Mouse (Mus musculus): ENCODE data around the gene Hcar1. TPM values are rescaled to one million over a fixed set of nuclear protein-coding genes. Genes with fewer than 3 reads are reported as not detected.

Hcar1 gene
- polyA plus RNA-seq, 1 experiment, result not detected

DNA sequence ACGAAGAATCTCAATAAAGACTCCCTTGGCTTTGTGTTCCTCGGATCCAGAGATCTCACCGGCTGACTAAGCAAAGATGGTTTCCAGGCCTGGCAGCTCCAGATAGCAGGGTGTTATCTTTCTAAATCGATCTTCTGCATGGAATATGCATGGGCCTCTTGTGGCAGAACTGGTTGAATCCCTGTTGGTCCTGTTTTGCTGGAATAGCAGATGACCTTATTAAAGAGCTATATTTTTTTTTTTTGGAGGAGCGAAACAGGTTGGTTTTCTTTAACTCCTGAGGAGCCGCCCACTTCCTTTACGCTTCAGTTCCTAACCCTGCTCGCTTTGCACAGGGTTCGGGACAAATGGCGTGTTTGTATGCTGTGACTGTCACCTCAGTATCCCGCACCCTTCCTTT lies 16.6 kb upstream of the Hcar1 start:
- Histone ChIP-seq H3K4me3 (replicated peaks) (no peak overlapping the region), H3K4me1 (peaks cover 15% of the 10 kb centered on the region), H3K27me3 (replicated peaks) (no peaks in the 10 kb centered on the region), H3K36me3 (replicated peaks; ENCODE audit: low read length) (no peaks in the 10 kb centered on the region), H3K9me3 (no peaks in the 10 kb centered on the region)
- no peak for TF ChIP-seq GATA1 (IDR thresholded peaks at IDR 0.05; ENCODE audit: borderline replicate concordance, low read length)
- TF ChIP-seq FLI1 (IDR thresholded peaks at IDR 0.05; ENCODE audit: low read length), result no peak

DNA sequence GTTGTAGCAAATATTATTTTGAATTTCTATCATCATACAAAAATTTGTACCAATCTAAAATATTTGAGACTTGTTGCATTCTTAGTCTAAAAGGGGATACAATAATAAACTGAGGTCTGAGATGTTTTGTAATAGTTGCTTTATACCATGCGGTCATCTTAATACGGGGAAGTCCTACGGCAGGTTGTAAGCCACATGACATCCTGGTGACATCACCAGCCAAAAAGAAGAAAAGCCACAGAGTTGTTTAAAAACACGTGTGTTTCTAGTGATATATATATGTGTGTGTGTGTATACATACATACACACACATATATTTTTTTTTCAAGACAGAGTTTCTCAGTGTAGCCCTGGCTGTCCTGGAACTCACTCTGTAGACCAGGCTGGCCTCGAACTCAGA lies 13.7 kb upstream of the Hcar1 start:
- no peak overlapping the region for H3K4me3 ChIP-seq (replicated peaks)
- H3K9me3 ChIP-seq, result no peaks in the 10 kb centered on the region
- H3K36me3 ChIP-seq (replicated peaks; ENCODE audit: low read length), result no peaks in the 10 kb centered on the region
- H3K4me1 ChIP-seq, result peaks cover 19% of the 10 kb centered on the region
- peaks cover 2% of the 10 kb centered on the region for H3K27me3 ChIP-seq (replicated peaks)
- TF ChIP-seq GATA1 (IDR thresholded peaks at IDR 0.05; ENCODE audit: borderline replicate concordance, low read length) (no peak), FLI1 (IDR thresholded peaks at IDR 0.05; ENCODE audit: low read length) (no peak)

DNA sequence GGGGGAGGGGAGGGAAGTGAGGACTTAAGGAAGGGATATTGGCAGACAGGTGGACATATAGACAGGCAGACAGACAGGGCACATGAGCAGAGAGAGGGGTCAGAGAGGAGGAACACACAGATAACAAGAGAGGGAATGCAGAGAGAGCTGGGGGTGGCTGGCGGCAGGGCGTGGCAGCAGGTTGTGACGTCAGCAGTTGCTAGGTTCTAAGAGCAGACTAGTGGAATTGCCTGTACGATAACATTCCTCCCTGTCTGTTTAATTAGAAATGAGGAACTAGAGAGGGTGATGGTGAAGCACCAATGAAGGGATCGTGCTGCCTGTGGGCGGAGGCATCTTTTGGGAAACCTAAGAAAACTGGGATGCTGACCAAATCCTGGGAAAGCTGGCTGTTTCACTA lies 11.8 kb upstream of the Hcar1 start:
- TF ChIP-seq FLI1 (IDR thresholded peaks at IDR 0.05; ENCODE audit: low read length), result no peak
- TF ChIP-seq GATA1 (IDR thresholded peaks at IDR 0.05; ENCODE audit: borderline replicate concordance, low read length), result no peak
- Histone ChIP-seq H3K27me3 (replicated peaks) (peaks cover 2% of the 10 kb centered on the region), H3K4me1 (peaks cover 11% of the 10 kb centered on the region), H3K4me3 (replicated peaks) (peak overlapping the region; percentile 83), H3K9me3 (no peaks in the 10 kb centered on the region), H3K36me3 (replicated peaks; ENCODE audit: low read length) (no peaks in the 10 kb centered on the region)

DNA sequence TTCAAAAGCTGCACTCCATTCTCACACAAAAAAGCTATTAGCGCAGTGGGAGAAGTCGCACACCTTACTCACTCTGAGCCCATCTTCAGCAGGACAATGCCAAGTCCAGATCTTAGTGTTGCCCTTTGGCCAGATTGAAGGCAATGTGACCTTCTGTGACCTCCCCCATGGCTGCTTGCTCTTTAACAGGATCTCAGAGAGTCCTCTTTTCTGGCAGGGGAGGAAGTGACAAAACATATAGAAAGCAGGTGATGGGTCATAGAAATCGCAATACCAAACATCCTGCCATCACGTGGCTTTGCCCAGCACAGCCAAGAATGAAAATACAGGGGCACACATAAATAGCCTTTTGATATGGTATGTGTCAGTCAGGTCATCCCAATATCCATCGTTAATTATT lies 11.2 kb upstream of the Hcar1 start:
- Histone ChIP-seq H3K36me3 (replicated peaks; ENCODE audit: low read length) (no peaks in the 10 kb centered on the region), H3K4me3 (replicated peaks) (no peak overlapping the region), H3K4me1 (peaks cover 11% of the 10 kb centered on the region), H3K9me3 (no peaks in the 10 kb centered on the region), H3K27me3 (replicated peaks) (peaks cover 2% of the 10 kb centered on the region)
- TF ChIP-seq GATA1 (IDR thresholded peaks at IDR 0.05; ENCODE audit: borderline replicate concordance, low read length) (no peak), FLI1 (IDR thresholded peaks at IDR 0.05; ENCODE audit: low read length) (no peak)

DNA sequence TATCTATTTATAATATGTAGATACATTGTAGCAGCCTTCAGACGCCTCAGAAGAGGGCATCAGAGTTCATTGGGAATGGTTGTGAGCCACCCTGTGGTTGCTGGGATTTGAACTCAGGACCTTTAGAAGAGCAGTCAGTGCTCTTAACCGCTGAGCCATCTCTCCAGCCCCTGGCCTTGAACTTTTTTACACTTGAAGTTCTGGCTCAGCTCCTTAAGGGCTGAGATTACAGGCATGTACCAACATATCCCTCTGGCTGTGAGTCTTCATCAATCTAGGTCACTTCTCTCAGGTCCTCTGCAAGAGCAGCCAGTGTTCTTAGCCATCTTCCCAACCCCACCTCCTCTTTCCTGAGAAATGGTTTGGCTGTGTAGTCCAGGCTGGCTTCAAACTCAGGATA lies 10.5 kb upstream of the Hcar1 start:
- H3K4me1 ChIP-seq, result peaks cover 11% of the 10 kb centered on the region
- H3K9me3 ChIP-seq, result no peaks in the 10 kb centered on the region
- H3K36me3 ChIP-seq (replicated peaks; ENCODE audit: low read length), result no peaks in the 10 kb centered on the region
- TF ChIP-seq FLI1 (IDR thresholded peaks at IDR 0.05; ENCODE audit: low read length), result no peak
- TF ChIP-seq GATA1 (IDR thresholded peaks at IDR 0.05; ENCODE audit: borderline replicate concordance, low read length), result no peak
- peaks cover 2% of the 10 kb centered on the region for H3K27me3 ChIP-seq (replicated peaks)
- no peak overlapping the region for H3K4me3 ChIP-seq (replicated peaks)

DNA sequence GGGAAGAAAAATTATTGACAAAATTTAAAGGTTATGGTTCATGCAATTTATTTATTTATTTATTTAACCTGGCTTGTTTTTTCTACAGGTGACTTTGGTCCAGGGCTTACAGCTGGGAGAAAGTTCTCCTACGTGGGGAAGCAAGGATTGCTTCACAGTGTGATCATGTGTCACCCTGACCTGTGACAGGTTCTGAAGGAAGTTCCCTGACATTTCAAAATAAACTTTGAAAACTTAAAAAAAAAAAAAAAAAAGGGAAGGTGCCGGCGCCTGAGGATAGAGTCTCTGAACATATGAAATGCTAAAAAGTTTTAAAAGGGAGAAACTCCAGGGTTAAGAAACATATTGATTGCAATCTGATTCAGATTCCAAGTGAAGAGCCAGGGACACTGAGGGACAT lies 6.5 kb upstream of the Hcar1 start:
- H3K9me3 ChIP-seq, result no peaks in the 10 kb centered on the region
- peaks cover 23% of the 10 kb centered on the region for H3K4me1 ChIP-seq
- H3K27me3 ChIP-seq (replicated peaks), result peaks cover 6% of the 10 kb centered on the region
- no peaks in the 10 kb centered on the region for H3K36me3 ChIP-seq (replicated peaks; ENCODE audit: low read length)
- no peak for TF ChIP-seq GATA1 (IDR thresholded peaks at IDR 0.05; ENCODE audit: borderline replicate concordance, low read length)
- no peak for TF ChIP-seq FLI1 (IDR thresholded peaks at IDR 0.05; ENCODE audit: low read length)
- H3K4me3 ChIP-seq (replicated peaks), result no peak overlapping the region

DNA sequence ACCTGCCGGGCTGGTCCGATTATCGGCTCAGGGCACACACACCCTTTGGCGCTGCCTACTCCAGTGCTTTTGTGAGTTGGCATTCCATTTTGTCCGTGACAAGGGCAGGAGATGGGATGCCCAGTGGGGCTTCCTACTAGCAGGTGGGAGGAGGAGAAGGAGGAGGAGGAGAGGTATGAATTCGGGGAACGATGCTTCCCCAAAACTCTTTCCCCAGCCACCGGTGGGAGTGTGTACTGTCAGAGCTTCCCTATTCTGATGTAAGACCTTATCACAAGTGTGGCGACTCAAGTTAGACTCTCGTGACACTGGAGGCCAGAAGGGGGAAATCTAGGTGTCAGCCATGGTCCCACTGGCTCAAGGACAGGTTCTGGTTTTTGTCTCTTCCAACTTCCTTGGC lies 4.5 kb upstream of the Hcar1 start:
- no peak for TF ChIP-seq FLI1 (IDR thresholded peaks at IDR 0.05; ENCODE audit: low read length)
- H3K9me3 ChIP-seq, result no peaks in the 10 kb centered on the region

DNA sequence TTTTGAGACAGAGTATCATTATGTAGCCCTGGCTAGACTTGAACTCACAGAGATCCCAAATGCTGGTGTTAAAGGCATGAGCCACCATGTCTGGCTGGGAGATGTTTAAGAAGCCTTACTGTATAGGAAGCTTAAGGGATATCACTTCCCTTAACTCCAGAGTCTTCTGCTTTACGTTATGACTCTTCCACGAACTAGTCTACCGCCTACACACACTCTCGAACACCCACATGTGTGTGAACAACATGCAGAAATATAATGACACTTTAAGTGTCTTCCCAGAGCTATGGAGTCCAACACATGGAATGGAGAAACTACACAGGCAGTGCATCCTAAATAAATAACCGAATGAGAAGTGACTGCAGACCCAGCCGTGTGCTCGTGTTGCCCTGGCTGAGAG lies 4.1 kb upstream of the Hcar1 start:
- H3K36me3 ChIP-seq (replicated peaks; ENCODE audit: low read length), result no peaks in the 10 kb centered on the region
- H3K9me3 ChIP-seq, result no peaks in the 10 kb centered on the region
- H3K4me3 ChIP-seq (replicated peaks), result no peak overlapping the region
- TF ChIP-seq FLI1 (IDR thresholded peaks at IDR 0.05; ENCODE audit: low read length), result no peak
- no peak for TF ChIP-seq GATA1 (IDR thresholded peaks at IDR 0.05; ENCODE audit: borderline replicate concordance, low read length)
- H3K27me3 ChIP-seq (replicated peaks), result peaks cover 19% of the 10 kb centered on the region
- H3K4me1 ChIP-seq, result peaks cover 27% of the 10 kb centered on the region

More for the DNA sequence above, 4.5 kb upstream of the Hcar1 start:
- Histone ChIP-seq H3K4me3 (replicated peaks) (no peak overlapping the region), H3K27me3 (replicated peaks) (peaks cover 15% of the 10 kb centered on the region), H3K36me3 (replicated peaks; ENCODE audit: low read length) (no peaks in the 10 kb centered on the region), H3K4me1 (peaks cover 26% of the 10 kb centered on the region)

DNA sequence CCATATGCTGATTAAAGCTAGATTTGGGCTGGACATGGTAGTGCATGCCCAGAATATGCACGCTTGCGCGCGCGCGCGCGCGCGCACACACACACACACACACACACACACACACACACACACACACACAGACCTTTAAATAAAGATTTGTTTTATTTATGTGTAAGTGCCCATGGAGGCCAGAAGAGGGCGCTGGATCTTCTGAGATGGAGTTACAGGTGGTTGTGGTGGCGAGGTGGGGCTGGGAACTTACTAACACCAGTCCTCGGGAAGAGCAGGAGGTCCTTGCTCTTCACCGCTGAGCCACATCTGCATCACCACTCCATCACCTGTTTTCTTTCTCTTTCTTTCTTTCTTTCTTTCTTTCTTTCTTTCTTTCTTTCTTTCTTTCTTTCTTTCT lies 958 bp upstream of the Hcar1 start:
- peaks cover 40% of the 10 kb centered on the region for H3K27me3 ChIP-seq (replicated peaks)
- peaks cover 31% of the 10 kb centered on the region for H3K4me1 ChIP-seq
- no peaks in the 10 kb centered on the region for H3K36me3 ChIP-seq (replicated peaks; ENCODE audit: low read length)
- no peak overlapping the region for H3K4me3 ChIP-seq (replicated peaks)
- TF ChIP-seq GATA1 (IDR thresholded peaks at IDR 0.05; ENCODE audit: borderline replicate concordance, low read length) (no peak), FLI1 (IDR thresholded peaks at IDR 0.05; ENCODE audit: low read length) (no peak)
- H3K9me3 ChIP-seq, result no peaks in the 10 kb centered on the region

DNA sequence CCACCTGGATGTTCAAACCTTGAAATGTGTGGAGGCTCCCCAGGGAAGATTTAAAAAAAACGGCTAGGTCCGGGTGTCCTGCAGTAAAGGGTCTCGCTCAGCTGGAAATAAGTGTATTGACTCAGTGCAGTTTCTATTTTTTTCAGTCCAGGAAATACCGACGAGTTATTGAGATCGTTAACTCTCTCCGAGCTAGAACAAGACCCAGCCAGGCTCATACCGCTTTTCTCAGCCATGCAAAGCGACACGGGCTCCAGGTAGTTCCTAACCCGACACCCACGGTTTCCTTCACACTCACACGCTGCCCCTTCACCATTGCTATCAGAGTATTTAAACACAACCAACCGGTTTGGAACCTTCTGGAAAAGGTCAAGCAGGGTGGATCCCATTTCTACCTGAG lies 1.8 kb downstream of the Hcar1 start:
- H3K36me3 ChIP-seq (replicated peaks; ENCODE audit: low read length), result no peaks in the 10 kb centered on the region

DNA sequence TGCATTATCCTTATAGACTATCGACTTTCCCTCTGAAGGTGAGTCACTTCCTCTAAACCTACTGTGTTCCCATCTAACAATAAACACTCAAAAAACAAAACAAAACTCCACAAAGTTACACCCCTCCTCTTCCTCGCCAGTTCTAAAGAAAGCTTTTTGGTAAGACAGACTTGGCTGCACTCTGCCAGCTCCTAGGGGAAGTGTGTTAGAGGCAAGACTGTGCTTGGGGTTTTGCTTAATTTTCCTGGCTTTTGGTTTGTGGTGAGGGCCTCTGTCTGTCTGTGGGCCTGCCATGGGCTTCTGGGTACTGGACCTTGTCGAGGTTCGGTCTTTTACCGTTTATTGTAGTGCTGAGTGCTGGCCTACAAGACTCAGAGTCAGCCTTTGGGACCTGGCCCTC lies 5.6 kb downstream of the Hcar1 start:
- Histone ChIP-seq H3K4me3 (replicated peaks) (no peak overlapping the region), H3K36me3 (replicated peaks; ENCODE audit: low read length) (no peaks in the 10 kb centered on the region), H3K27me3 (replicated peaks) (peaks cover 28% of the 10 kb centered on the region), H3K4me1 (peaks cover 9% of the 10 kb centered on the region), H3K9me3 (peaks cover 9% of the 10 kb centered on the region)
- no peak for TF ChIP-seq FLI1 (IDR thresholded peaks at IDR 0.05; ENCODE audit: low read length)
- TF ChIP-seq GATA1 (IDR thresholded peaks at IDR 0.05; ENCODE audit: borderline replicate concordance, low read length), result no peak

More for the DNA sequence above, 1.8 kb downstream of the Hcar1 start:
- Histone ChIP-seq H3K9me3 (no peaks in the 10 kb centered on the region), H3K27me3 (replicated peaks) (peaks cover 44% of the 10 kb centered on the region), H3K4me3 (replicated peaks) (no peak overlapping the region), H3K4me1 (peaks cover 19% of the 10 kb centered on the region)
- TF ChIP-seq FLI1 (IDR thresholded peaks at IDR 0.05; ENCODE audit: low read length) (no peak), GATA1 (IDR thresholded peaks at IDR 0.05; ENCODE audit: borderline replicate concordance, low read length) (no peak)

Data from megakaryocyte, embryonic 14.5 days (primary cell).